Mouse (Mus musculus) megakaryocyte-erythroid progenitor cell, adult 5-6 weeks (primary cell): ENCODE measurements around the gene Fgd2. TPM values are rescaled to one million over a fixed set of nuclear protein-coding genes. Genes with fewer than 3 reads are reported as not detected.
A peak's percentile ranks its signal among the peaks of the same experiment; 100 is the strongest.
"Not testable (repeated sequence)": the region's sequence is repeated elsewhere in the genome, so short reads cannot be mapped to it uniquely, and the experiment has no call there.

Experiments used
- ATAC-seq: replicated peaks from 2 replicates; pipeline ENCODE4 v1.8.0; 2016; ENCODE audit warnings: mild to moderate bottlenecking, inconsistent platforms; ENCODE audit not compliant: severe bottlenecking, poor library complexity, low FRiP score, low TSS enrichment
- total RNA-seq, 2 experiments: library from RNA; stranded (forward) in 1 of 2; stranded (reverse) in 1 of 2; fragments of 200-1000, 215-1000 nt in 1 of 2; fragments of >200 nt in 1 of 2; fragmentation: Nextera tagmentation in 1 of 2; gene quantifications; 2 replicates each; pipeline ENCODE4 v1.2.3; 2014 to 2017

The Fgd2 gene
- total RNA-seq, 2 experiments from 2014 or later: 2.7 to 3.4 TPM

- ATAC-seq: not testable (repeated sequence)
Observed at GRCm38 (mm10) chr17:29394761-29395160, 34.0 kb downstream of the Fgd2 start.

- ATAC-seq: no peak
Observed at GRCm38 (mm10) chr17:29395381-29395780, 34.7 kb downstream of the Fgd2 start.

- no peak for ATAC-seq
Observed at GRCm38 (mm10) chr17:29396056-29396799, 35.5 kb downstream of the Fgd2 start.

GRCm38 (mm10) chr17:29396821-29397242 is 36.1 kb downstream of the Fgd2 start:
- ATAC-seq: peak; percentile 71

GRCm38 (mm10) chr17:29397480-29398433 is 37.0 kb downstream of the Fgd2 start:
- ATAC-seq: peak; percentile 32; the same call in 1 of the 2 replicates

- no peak for ATAC-seq
Observed at GRCm38 (mm10) chr17:29398434-29399026, 37.8 kb downstream of the Fgd2 start.

GRCm38 (mm10) chr17:29399241-29399910 is 38.7 kb downstream of the Fgd2 start:
- no peak for ATAC-seq

GRCm38 (mm10) chr17:29400044-29400443 is 39.3 kb downstream of the Fgd2 start:
- no peak for ATAC-seq

- no peak for ATAC-seq
Observed at GRCm38 (mm10) chr17:29401741-29402268, 41.1 kb downstream of the Fgd2 start.

- no peak for ATAC-seq
Observed at GRCm38 (mm10) chr17:29403179-29403578, 42.5 kb downstream of the Fgd2 start.

GRCm38 (mm10) chr17:29405501-29405900 is 44.8 kb downstream of the Fgd2 start:
- ATAC-seq: no peak

GRCm38 (mm10) chr17:29406077-29406476 is 45.4 kb downstream of the Fgd2 start:
- no peak for ATAC-seq

GRCm38 (mm10) chr17:29407405-29407804 is 46.7 kb downstream of the Fgd2 start:
- no peak for ATAC-seq

- ATAC-seq: no peak
Observed at GRCm38 (mm10) chr17:29408364-29408763, 47.6 kb downstream of the Fgd2 start.

GRCm38 (mm10) chr17:29409800-29410343 is 49.2 kb downstream of the Fgd2 start:
- ATAC-seq: 0 out of 2 replicates have a peak, but pooled peaks have one; percentile 18

GRCm38 (mm10) chr17:29411821-29412425 is 51.2 kb downstream of the Fgd2 start:
- ATAC-seq: no peak

- no peak for ATAC-seq
Observed at GRCm38 (mm10) chr17:29414566-29414965, 53.9 kb downstream of the Fgd2 start.
